Mouse (Mus musculus) cortical plate, adult 2 months (tissue): ENCODE data around the gene Ifnlr1.
"Not testable (repeated sequence)": the region's sequence is repeated elsewhere in the genome, so short reads cannot be mapped to it uniquely, and the experiment has no call there.

Source experiments
- CTCF ChIP-seq: fragments of 200-500 bp; IDR thresholded peaks from 2 replicates; pipeline ENCODE4 v1.5.1; 2011; ENCODE audit warnings: mild to moderate bottlenecking, control low read depth, low read length; ENCODE audit not compliant: insufficient read depth; ENCODE audit errors: extremely low read depth
- POLR2A ChIP-seq: fragments of 200-500 bp; IDR thresholded peaks from 2 replicates; pipeline ENCODE4 v1.6.1; 2011; ENCODE audit warnings: mild to moderate bottlenecking, low read length, control low read depth; ENCODE audit not compliant: insufficient read depth; ENCODE audit errors: extremely low read depth

DNA sequence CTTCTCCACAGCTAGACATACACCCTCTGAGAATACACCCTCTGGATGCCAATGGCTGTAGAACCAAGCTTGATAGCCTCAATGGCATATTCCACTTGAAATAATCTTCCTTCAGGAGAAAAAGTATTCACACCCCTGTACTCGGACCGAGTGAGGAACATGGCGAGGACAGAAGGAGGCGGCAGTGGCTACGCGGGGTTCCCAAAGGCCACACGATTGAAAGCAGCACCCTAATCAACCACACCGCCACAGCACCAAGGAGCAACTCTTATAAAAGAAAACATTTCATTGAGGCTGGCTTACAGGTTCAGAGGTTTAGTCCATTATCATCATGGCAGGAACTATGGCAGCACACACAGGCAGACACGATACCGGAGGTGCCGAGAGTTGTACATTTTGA lies 30.4 kb downstream of the Ifnlr1 start:
- not testable (repeated sequence) for TF ChIP-seq CTCF, POLR2A
